In the genomic region with DNA sequence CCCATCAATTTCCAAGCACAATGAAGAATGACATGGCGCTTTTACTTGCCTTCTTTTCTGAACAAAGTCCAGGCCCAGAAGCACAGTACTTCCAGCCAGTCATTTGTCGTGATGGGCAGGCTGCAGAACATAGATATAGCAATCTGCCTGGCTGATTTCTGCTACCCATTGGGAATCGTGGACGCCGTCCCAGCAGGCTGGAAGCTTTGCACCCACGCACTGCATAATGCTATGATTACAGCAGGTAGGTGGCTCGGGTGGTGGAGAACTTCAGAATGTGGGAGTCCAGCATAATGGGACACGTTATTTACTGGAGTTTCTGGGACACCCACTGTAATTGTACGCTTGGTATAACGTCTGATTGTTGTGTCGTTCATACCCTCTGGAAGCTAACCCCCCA, we compare ENCODE assay signal across 16 mouse cellular contexts.
DNase-seq lines count a peak whose midpoint lies in the region; ATAC-seq lines count a peak whose summit lies in the region.
"Had no signal": no experiment of that assay in that cellular context is flagged by ENCODE, and none has a peak within 500 bp of the region (broad histone marks: within the 10 kb centered on the region; RNA-seq: fewer than 3 reads in every experiment).

No protein-coding gene starts in this region.

- intact Hi-C loops in left cerebral cortex, postnatal 4 days (cut with DNase I): no loop called here
- intact Hi-C loops in left cerebral cortex, postnatal 36 days (cut with DNase I): no loop called here

- H3K36me3 ChIP-seq in kidney, embryonic 16.5 days (ENCODE audit: insufficient read depth, low read length): no peaks in the 10 kb centered on the region
- H3K36me3 ChIP-seq in midbrain, embryonic 16.5 days (ENCODE audit: control insufficient read depth, insufficient read depth, low read length): no peaks in the 10 kb centered on the region
- H3K36me3 ChIP-seq: embryonic facial prominence, embryonic 10.5 days; liver, embryonic 13.5 days had no signal

- no peak overlapping the region for H3K4me2 ChIP-seq in kidney, embryonic 16.5 days (replicated peaks; ENCODE audit: low read depth, low read length)
- H3K4me2 ChIP-seq in midbrain, embryonic 16.5 days (ENCODE audit: low read length): no peak overlapping the region
- H3K4me2 ChIP-seq: liver, embryonic 13.5 days had no signal

- no peaks in the 10 kb centered on the region for H3K4me1 ChIP-seq in kidney, embryonic 16.5 days (ENCODE audit: insufficient read depth, low read length)
- H3K4me1 ChIP-seq in midbrain, embryonic 16.5 days (ENCODE audit: control insufficient read depth, insufficient read depth, low read length): no peaks in the 10 kb centered on the region
- H3K4me1 ChIP-seq: embryonic facial prominence, embryonic 10.5 days; liver, embryonic 13.5 days had no signal

- H3K4me3 ChIP-seq in kidney, embryonic 16.5 days (ENCODE audit: low read length): no peak overlapping the region
- no peak overlapping the region for H3K4me3 ChIP-seq in midbrain, embryonic 16.5 days (ENCODE audit: low read depth, low read length)
- H3K4me3 ChIP-seq: embryonic facial prominence, embryonic 10.5 days; erythroblast, embryonic 14.5 days; liver, embryonic 13.5 days had no signal

- H3K27ac ChIP-seq in kidney, embryonic 16.5 days (ENCODE audit: low read length): no peak overlapping the region
- no peak overlapping the region for H3K27ac ChIP-seq in midbrain, embryonic 16.5 days (ENCODE audit: low read length)
- H3K27ac ChIP-seq: embryonic facial prominence, embryonic 10.5 days; kidney, postnatal 0 days; liver, embryonic 13.5 days had no signal

- no peak for ATAC-seq in kidney, embryonic 16.5 days (ENCODE audit: low FRiP score, low TSS enrichment)
- ATAC-seq in midbrain, embryonic 16.5 days: no peak
- ATAC-seq: forebrain, postnatal 0 days had no signal

- DNase-seq in left cerebral cortex, adult 11 months (ENCODE audit: low spot score): peak; percentile 29
- DNase-seq in left cerebral cortex, postnatal 4 days: no peak
- peak; percentile 22 to 31 for DNase-seq in layer of hippocampus, postnatal 10 days (ENCODE audit: low spot score in 2 of 2)
- peak; percentile 58 to 69 for DNase-seq in left cerebral cortex, postnatal 36 days (ENCODE audit: low spot score in 2 of 2)
- no peak for DNase-seq in T-cell, adult 2 months (ENCODE audit: low spot score)
- DNase-seq in adrenal gland, postnatal 36 days: no peak
- DNase-seq: cerebellum, adult 11 months; cerebellum, postnatal 36 days; forebrain, postnatal 0 days; liver, embryonic 13.5 days; lung, postnatal 10 days had no signal

- H3K9me3 ChIP-seq in kidney, embryonic 16.5 days (ENCODE audit: low read length): no peaks in the 10 kb centered on the region
- no peaks in the 10 kb centered on the region for H3K9me3 ChIP-seq in midbrain, embryonic 16.5 days (replicated peaks; ENCODE audit: control insufficient read depth, low read length, poor library complexity, severe bottlenecking)
- H3K9me3 ChIP-seq: embryonic facial prominence, embryonic 10.5 days; liver, embryonic 13.5 days had no signal

- H3K27me3 ChIP-seq in kidney, embryonic 16.5 days (ENCODE audit: insufficient read depth, low read length): no peaks in the 10 kb centered on the region
- no peaks in the 10 kb centered on the region for H3K27me3 ChIP-seq in midbrain, embryonic 16.5 days (ENCODE audit: control insufficient read depth, insufficient read depth, low read depth, low read length)
- H3K27me3 ChIP-seq: liver, embryonic 13.5 days had no signal

- WGBS in kidney, embryonic 16.5 days: 84% methylated on average over 11 of the region's 11 CpGs
- 76% methylated on average over 11 of the region's 11 CpGs for WGBS in midbrain, embryonic 16.5 days

- no peak overlapping the region for H3K9ac ChIP-seq in kidney, embryonic 16.5 days (replicated peaks; ENCODE audit: low read length)
- H3K9ac ChIP-seq in midbrain, embryonic 16.5 days (ENCODE audit: low read depth, low read length): no peak overlapping the region
- H3K9ac ChIP-seq: forebrain, postnatal 0 days; liver, embryonic 13.5 days had no signal

Comparison
In these comparisons a context has a peak if more than half of its experiments do, and no peak if none do; other contexts are left out.
1. DNase-seq: peak in left cerebral cortex, adult 11 months (single experiment), layer of hippocampus, postnatal 10 days (2 of 2) and left cerebral cortex, postnatal 36 days (2 of 2); none in left cerebral cortex, postnatal 4 days (single experiment), T-cell, adult 2 months (single experiment) and adrenal gland, postnatal 36 days (0 of 2).